Mouse (Mus musculus) adrenal gland, adult 8-10 months (tissue): ENCODE measurements around the gene Myh14. TPM values are rescaled to one million over a fixed set of nuclear protein-coding genes. Genes with fewer than 3 reads are reported as not detected.

ENCODE experiments used
- DNase-seq: peaks from one replicate; pipeline ENCODE4 v3.0.0; 2022
- total RNA-seq, 4 experiments: library from RNA; stranded (reverse); gene quantifications; 2 replicates each; pipeline ENCODE4 v1.2.4; 2022

Myh14 gene
- total RNA-seq, 4 experiments from 2014 or later, result 7.3 to 16.5 (median 8.4) TPM

DNA sequence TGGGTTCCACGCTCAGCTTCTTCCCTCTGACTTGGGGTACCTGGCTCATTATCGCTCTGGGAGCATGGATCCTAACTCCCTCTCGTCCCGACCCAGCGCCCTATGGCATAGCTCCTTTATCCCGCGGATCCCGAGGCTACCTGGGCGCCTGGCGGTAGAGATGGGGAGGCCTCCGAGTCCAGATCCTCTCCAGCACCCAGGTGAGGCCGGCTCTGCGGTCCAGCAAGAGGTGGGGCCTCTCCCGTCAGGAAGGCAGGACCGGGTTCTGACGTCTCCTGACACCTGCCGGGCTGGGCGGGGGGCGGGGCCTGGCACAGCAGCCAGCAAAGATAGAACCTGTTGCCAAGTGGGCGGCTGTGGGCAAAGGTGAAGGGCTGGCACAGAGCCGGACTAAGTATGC is 1.5 kb downstream of the Myh14 start:
- DNase-seq, result no peak

DNA sequence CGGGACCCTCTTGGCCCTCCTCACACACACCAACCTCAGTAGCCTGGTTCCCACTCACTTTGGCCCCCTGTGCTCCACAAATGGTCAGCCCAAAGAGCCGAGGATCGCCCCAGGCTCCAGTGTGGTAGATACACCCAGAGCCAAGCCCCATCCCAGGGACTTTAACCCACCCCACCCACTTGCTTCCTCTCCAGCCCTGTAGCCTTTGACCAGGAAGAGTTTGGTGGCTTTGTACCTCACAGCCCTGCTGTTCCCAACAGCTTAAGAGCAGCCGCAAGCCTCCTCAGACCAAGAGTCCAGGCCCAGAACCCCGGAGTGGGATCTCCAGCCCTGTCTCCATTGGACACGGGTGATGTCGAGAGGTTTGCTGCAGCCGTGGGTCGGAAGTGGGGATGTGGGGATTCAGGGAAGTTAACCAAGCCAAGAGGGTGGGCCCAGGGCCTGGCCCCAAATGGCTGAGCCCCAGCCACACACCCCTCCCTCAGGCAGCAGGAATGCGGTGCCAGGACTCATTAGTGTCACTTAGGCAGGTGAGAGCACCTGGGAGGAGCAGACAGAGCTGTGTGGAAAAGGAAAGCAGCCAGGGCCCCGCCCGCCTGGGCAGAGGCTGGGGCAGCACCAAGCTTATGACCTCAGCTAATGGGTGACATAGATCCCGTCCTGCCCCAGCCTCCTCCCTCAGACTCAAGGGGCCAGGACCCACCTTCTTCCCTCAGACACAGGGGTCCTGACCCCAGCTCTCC is 2.5 kb downstream of the Myh14 start:
- DNase-seq, result no peak

DNA sequence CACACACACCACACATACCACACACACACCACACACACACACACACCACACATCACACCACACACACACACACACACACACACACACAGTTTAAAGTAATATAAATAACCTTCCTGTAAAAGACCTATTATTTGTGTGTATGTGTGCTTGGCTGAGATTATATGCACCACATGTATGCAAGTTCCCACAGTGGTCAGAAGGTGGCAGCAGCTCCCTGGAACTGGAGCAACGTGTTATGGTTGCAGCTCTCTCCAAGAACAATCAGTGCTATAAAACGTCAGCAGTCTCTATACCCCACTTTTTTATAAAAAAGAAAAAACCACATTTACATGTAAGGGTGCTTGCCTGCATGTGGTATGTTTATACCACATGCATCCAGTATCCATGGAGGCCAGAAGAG is 4.2 kb downstream of the Myh14 start:
- no peak for DNase-seq

DNA sequence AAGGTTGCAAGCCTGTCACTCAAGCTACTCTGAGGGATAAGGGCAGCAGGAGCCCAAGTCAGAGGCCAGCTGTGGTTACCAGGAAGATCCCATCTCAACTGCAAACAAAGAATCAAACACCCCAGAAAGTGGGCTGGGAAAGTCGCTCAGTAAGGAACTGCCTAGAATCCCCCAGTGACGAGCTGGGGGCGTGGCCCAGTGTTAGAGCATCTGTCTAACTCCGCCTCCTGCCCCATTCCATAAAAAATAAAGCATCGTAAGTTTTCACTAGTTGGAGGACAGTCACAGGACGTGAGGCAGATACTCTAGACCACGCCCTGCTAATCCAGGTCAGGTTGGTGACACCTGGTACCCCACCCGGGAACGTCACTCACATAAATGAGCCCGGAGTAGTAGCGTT is 5.9 kb downstream of the Myh14 start:
- DNase-seq, result no peak

DNA sequence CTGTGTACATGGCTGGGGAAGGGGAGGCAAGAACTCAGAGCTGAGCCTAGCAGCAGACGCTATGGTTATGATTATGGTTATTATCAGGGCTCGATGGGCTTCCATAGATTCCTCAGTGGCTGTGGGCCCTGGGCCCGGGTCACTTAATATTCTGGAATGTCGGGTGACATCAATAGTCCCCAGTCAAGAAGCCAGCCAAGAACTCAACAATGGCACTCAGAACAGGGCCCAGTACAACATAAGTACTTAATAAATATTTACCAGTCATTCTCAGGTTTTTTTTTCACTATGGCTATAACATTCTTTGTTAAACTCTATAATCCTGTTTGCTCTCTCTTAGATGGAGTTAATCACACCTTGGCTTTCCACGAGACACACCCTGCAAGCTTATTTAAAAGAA is 7.1 kb downstream of the Myh14 start:
- no peak for DNase-seq

DNA sequence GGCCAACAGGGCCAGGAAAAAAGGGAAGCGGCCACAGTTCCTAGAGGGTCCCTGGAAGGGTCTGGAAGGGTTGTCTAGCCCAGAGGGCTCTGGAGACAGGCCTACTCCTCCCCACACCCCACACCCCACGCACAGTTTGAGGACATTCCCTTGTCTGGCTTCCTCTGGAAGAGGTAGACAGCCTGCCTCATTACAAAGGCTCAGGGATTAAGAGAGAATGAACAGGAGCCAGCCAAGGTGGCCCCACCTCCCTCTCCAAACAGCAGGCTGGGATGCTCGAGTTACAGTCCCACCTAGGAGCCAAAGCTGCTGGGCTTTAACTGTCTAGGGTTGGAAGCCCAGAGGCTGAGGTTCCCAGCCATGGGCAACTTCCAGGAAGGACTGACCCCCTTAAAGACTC is 8.1 kb downstream of the Myh14 start:
- no peak for DNase-seq

DNA sequence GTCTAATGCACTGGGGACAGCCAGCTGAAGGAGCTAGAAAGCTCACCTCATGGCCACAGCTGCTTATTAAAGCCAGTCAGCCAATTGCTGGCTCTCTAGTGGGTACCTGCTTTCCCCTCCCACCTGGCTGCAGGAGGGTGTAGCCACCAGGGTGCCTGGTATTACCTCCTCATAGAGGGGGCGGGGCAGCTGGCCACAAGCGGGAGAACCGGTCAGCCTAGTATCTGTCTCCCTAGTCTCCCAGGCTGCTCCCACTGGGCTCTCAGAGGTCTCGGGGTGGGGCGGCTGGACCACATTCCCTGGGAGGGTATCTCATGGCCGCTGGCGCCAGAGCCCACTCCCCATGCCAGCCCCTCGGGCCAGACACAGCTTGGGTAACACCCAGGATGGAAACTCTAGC is 8.5 kb downstream of the Myh14 start:
- no peak for DNase-seq

DNA sequence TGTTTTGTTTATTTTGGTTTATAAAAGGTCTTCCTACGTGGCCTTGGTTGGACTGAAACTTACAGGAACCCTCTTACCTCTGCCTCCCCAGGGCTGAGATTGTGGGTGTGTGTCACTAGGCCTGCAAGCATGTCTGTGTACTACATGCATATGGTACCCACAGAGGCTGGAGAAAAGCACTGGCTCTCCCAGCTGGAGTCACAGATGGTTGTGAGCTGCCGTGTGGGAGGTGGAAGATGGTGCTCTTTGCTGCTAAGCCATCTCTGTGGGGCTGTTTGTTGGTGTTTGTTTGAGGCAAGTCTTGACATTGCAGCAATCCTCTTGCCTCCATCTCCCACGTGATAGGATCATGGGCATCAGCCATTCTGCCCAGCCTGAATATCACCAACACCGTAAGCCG is 9.4 kb downstream of the Myh14 start:
- DNase-seq, result no peak

DNA sequence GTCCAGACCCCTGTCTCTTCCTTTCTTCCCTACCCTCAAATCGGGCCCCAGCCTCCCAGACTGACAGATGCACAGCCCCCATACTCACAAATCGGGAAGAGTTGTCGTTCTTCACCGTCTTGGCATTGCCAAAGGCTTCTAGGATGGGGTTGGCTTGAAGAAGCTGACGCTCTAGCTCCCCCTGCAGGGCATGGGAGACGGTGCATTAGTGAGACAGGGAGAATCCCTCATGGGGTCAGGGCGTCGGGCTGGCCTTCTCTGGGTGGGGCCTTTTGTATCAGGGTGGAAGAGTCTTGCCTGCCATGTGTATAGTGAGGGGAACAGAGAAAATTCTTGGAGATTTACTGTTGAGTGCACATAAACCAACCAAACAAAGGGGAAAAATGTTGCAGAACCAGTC is 15.1 kb downstream of the Myh14 start:
- peak; percentile 23 for DNase-seq

DNA sequence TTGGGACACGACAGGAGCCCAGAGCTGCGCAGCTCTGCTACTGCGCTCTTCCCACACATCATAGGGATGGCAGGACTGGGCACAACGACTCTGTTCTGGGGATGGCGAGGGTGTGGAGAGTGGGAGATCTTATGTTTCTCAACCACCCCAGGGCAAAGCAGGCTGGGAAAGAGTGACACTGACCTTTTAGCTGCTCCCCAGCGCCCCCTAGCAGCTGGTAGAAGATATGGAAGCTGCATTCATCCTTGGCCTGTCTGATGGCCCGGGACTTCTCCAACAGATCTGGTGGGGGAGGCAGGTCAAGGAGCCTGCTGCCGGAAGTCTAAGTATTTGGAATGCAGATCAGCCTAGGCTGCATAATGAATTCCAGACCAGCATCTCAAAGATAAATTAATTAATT is 16.9 kb downstream of the Myh14 start:
- DNase-seq, result no peak

DNA sequence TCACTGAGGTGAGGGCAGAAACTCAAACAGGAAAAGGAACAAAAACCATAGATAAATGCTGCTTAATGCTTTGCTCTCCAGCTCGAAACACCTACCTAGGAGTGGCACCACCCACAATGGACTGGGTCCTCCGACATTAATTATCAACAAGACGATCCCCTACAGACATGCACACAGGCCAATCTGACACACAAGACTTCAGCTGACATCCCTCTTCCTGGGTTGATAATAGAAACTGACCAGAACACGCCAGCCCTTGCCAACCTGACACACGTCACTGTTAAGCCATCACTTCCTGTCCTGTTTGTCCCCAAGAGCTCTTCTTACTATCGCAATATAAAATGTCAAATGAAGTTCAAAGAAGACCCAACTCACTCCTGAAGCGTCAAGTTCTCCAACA is 19.2 kb downstream of the Myh14 start:
- no peak for DNase-seq

DNA sequence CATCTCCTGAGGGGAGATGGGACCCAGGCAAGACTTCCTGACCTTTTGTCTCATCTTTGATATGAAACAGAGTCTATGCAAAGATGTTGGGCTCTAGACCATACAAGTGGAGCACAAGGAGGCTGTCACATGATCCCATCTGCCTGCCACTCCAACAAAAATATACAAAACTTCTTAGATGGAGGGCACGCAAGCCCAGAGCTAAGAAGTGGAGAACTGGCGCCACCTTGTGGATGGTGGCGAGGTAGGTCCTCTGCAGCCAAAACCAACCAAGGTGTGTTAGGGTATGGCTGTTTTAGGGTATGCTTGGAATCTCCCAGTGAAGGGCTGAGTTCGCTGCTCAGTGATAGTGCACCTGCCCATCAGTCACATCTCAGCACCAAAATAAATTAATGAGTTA is 20.7 kb downstream of the Myh14 start:
- DNase-seq, result no peak

DNA sequence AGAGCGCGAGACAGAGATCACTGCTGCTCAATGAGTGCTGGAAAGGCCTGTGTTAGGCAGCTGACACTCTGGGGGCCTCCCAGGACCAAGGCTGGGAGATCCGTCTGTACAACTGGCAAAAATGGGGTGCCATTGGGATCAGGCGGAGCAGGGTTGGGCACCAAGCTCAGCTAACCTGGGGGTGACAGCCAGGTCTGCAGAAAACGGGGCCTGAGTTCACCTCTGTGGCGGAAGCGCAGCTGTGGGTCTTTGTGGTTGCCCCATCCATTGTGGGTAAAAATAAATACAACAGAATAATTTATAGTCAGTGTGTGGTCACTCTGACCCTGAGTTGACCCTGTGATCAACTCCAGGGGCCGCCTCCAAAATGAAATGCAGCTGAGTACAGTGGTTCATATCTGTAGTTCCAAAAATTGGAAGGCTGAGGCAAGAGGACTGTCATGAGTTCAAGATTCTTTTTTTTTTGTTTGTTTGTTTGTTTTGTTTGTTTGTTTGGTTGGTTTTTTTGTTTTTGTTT is 21.5 kb downstream of the Myh14 start:
- DNase-seq, result no peak

DNA sequence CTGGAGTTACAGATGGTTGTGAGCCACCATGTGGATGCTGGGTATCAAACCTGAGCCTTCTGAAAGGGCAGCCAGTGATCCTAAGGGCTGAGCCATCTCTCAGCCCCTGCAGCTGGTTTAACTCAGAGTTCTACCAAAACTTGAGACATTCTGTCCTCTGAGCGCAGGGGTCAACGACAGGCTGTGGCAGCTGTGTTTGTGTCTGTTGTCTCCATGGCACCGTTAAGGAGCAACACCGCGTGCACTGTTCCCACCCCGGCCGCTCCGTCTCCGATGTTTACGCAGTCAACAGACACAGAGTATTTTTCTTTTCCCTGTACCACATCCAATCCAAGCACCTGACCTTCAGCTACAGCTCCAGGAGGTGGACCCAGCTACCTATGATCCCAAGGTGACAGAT is 22.9 kb downstream of the Myh14 start:
- DNase-seq, result no peak

DNA sequence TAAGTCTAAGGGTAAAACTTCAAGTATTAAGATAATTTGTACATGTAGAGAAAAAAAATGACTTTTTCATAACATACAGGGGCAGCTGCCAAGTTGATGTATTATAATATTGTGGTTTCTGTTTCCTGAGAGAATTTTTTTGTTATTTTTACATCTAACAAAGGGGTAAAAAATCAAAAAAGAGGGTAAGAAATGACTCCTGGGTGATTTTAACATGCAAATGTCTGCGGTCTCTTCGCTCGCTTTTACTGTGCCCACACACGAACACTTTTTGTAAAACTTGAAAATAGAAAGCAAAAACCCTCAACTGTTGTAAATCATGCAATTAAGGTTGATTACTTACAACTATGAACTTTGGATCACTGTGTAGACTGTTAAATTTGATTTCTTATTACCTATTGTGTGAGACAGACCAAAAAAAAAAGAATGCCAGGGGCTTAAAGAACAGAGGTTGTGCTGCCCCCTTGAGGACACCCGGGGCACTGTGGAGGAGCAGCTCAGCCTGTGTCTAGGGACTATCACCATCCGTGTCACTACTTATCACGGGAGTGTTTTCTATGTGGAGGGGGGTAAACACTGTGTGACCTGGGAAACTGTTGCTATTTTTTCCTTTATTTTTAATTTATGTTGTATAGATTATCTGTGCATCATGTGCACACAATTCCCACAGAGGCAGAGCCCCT is 23.5 kb downstream of the Myh14 start:
- DNase-seq, result no peak

DNA sequence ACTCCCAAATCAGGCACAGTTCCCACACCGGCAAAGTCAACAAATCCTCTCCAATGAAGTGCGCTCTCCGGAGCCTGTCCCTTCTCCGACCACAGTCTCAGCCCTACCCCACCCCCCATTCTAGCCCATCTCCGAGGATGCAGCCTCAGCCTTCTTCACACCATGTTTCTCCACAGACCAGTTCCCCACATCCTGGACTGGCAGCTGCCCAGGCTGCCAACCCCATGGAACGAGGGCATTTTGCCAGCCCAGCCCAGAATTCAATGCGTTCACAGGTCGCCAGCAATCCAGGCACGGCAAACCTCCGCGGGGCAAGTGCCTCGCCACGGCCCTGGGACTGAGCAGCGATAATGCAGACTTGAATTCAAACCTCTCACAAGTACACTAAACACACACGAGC is 24.7 kb downstream of the Myh14 start:
- no peak for DNase-seq

DNA sequence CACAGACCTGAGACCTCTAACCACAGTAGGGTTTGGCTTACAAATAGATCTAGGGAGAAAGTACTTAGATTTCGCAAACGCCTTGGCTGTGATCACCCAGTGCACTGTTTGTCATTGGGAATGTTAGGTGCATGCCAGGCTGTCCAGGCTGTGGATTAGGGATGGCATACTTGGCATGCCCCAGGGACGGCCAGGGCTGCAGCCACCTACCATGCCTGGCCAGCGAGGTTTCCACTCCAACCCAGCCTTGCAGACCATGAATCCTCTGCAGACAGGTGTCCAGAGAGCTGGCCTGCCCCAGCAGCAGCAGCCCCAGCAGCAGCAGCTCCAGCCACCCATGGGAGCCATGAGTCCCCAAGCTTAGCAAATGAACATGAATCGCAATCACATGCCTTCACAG is 25.4 kb downstream of the Myh14 start:
- DNase-seq, result no peak

DNA sequence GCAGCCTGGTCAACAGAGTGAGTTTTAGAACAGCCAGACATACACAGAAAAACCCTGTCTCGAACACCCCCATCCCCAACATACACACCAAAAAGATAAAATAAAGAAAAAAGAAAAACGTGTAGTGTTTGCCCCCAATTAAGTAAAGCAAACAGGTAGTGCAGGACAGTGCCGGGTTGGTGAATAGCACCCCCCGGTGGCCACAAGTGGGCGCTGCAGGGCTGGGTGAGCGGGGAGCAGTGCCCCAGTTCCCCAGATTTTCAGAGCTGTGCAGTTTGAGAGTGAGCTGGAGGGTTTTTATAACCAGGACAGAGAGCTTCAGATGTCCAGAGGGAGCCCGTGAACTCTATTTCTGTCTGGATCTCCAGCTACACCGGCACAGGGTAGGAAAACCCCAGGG is 28.8 kb downstream of the Myh14 start:
- no peak for DNase-seq

DNA sequence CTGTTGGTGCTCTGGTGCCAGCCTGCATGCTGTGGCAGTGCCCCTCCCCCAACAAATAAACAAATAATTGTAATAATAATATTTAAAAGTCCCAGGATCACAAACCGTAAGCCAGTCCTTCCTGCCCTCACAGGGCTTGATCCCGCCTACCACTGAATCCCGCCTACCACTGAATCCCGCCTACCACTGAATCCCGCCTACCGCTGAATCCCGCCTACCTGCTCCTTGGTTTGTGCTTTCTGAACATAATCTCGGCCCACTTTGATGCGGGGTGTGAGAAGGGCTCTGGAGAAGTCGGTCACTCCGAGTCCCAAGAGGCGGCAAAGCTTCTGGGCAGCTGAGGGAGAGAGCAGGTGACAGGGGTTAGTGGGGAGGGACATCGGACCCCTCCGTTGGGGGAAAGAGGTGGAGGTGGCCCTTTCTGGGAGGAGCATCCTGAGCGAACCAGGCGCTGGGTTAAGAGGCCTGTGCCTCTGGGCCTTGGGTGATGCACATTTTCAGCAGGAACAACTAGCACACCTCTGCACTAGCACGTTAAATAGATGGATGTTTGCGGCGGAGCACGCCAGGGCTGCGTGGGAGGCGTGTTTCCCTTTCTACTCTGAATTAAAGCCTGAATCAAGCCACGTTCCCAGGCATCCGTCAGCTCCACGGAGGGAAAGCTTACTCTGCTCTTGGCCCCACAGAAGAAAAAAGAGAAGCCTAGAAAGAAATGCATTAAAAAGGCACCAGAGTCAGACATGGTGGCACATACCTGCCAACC is 29.6 kb downstream of the Myh14 start:
- no peak for DNase-seq

DNA sequence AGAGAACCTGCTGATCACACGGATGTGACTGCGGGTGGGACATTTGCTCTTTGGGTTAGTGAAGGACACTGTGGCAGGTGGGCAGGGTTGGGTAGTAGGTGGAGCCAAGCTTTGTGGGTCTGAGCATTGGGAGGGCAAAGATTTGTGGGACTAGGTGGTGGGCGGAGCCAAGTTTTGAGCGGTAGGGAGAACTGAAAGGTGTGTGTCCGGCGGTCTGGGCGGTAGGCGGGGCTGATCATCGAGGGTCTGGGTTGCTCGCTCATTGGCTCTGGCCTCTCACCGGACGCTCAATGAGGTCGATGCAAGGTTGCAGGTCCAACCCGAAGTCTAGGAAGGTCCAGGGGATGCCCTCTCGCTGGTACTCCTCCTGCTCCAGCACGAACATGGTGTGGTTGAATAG is 32.0 kb downstream of the Myh14 start:
- DNase-seq, result no peak

DNA sequence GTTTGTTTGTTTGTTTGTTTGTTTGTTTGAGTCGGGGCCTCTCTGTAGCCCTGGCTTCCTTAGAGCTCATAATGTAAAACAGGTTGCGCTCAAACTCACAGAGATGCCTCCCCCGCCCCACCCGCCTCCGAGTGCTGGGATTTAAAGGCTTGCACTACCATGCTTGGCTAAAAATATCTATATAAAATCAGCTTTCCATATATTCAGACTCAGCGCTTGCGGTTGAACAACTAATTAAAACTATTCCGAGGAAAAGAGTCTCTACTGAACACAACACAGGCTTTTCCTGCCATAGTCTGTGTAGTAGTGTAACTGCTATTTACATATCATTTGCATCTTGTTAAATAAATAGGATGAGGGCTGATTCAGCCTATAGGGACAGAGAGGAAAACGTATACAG is 34.0 kb downstream of the Myh14 start:
- DNase-seq, result no peak

DNA sequence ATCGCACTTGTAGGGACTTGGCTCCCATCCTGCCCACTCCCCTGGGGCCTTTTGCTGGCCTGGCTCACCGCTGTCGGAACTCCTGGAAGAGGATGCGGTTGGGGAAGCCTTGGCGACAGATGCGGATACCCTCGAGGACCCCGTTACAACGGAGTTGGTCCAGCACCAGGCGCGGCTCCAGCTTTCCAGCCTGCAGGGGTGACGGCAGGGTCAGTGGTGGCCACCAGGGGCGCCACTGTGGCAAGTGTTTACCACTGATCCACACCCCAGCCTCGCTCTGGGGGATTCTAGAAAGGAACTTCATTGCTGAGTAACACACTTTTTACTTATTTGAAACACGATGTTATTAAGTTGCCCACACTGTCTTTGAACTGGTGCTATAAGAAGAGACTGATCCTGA is 37.2 kb downstream of the Myh14 start:
- no peak for DNase-seq

DNA sequence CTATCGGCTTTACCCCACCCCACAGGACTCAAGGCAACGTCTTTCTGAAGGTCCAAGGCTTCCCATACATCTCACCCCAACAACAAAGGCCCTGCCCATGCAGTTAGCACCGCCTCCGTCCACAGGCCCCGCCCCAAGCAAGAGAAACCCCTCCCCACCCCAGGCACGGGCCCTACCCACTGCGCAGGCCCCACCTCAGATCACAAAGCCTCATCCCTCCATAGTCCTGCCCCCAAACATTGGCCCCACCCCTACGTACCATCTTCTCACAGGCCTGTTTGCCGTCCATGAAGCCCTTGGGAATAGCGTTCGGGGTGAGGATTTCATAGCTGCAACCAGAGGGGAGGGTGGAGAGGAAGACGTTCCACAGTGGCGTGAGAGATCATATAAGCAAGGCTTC is 38.0 kb downstream of the Myh14 start:
- no peak for DNase-seq

DNA sequence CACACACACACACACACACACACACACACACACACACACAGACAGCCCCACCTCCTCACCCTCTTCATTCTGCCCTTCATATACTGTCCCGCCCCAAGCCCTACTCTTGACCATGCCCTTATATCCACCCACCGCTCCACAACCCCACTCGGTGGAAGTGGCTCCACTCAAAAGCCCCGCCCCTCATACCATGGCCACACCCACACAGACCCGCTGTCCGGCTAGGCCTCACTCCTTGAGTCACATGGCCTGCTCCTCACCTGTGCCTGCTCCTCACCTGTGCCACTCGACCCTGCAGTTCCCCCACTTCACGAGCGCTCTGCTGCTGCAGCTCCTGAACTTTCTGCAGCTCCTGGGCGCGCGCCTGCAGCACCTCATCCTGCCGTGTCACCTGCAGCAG is 40.2 kb downstream of the Myh14 start:
- DNase-seq, result no peak
